Comparison of ENCODE assay signal across 17 mouse cellular contexts in the genomic region with DNA sequence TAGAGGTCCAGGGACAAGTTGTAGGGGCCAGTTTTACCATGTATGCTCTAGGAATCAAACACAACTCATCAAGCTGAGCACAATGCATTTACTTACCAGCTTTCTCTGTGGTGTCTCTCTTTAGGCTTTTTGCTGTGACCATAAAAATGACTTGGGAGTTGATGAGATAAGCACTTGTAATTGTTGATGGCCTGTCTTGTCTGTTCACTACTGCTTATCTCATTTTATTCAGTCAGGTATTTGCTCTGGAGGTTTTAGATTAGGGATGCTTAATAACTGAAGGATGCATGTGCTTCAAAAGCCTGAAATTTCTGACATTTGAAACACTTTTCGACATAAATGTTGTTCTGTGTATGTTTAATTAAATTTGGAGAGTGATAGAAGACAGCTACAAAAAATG.
"Had no signal": no experiment of that assay in that cellular context is flagged by ENCODE, and none has a peak within 500 bp of the region (broad histone marks: within the 10 kb centered on the region; RNA-seq: fewer than 3 reads in every experiment).

No protein-coding gene starts in this region.

- H3K27ac ChIP-seq: intestine, embryonic 15.5 days; limb, embryonic 12.5 days; lung, embryonic 15.5 days; macrophage; midbrain, embryonic 10.5 days; neural tube, embryonic 15.5 days; stomach, postnatal 0 days had no signal

- ATAC-seq: intestine, embryonic 15.5 days had no signal

- H3K9ac ChIP-seq: intestine, embryonic 15.5 days; limb, embryonic 12.5 days; lung, embryonic 15.5 days; neural tube, embryonic 15.5 days had no signal

- H3K4me3 ChIP-seq: intestine, embryonic 15.5 days; limb, embryonic 12.5 days; lung, embryonic 15.5 days; midbrain, embryonic 10.5 days; myocyte; neural tube, embryonic 15.5 days had no signal

- H3K27me3 ChIP-seq: intestine, embryonic 15.5 days; limb, embryonic 12.5 days; lung, embryonic 15.5 days; neural tube, embryonic 15.5 days had no signal

- H3K36me3 ChIP-seq: intestine, embryonic 15.5 days had no signal

- H3K4me1 ChIP-seq: intestine, embryonic 15.5 days; limb, embryonic 12.5 days; lung, embryonic 15.5 days; midbrain, embryonic 10.5 days; neural tube, embryonic 15.5 days had no signal

- H3K9me3 ChIP-seq: intestine, embryonic 15.5 days; limb, embryonic 12.5 days; lung, embryonic 15.5 days; midbrain, embryonic 10.5 days; neural tube, embryonic 15.5 days had no signal

- DNase-seq: kidney, adult 8-10 months; kidney, postnatal 36 days; layer of hippocampus, adult 9-11 months; layer of hippocampus, postnatal 36 days; lung, postnatal 14 days; midbrain, embryonic 14.5 days; right cerebral cortex, adult 18-20 months; right cerebral cortex, postnatal 25 days; thymus, postnatal 14 days had no signal

- H3K4me2 ChIP-seq: intestine, embryonic 15.5 days; limb, embryonic 12.5 days; lung, embryonic 15.5 days; neural tube, embryonic 15.5 days had no signal
